Mouse (Mus musculus) cerebellum, adult 9-10 months (tissue): ENCODE results near the gene Ppme1.

ENCODE experiments used
- DNase-seq: peaks from one replicate; pipeline ENCODE4 v3.0.0; 2022

Ppme1 gene

GRCm38 (mm10) chr7:100371495-100372451, at the start of gene Ppme1, which contains the start of gene C2cd3:
Gene Ppme1, minus strand, starts transcription at chr7:100372307.
Gene C2cd3, plus strand, starts transcription at chr7:100372233.
- DNase-seq, result peak; percentile 100

GRCm38 (mm10) chr7:100408684-100409083, 36.6 kb upstream of the Ppme1 start:
- DNase-seq, result no peak

- DNase-seq, result no peak
Observed at GRCm38 (mm10) chr7:100407677-100408076, 35.6 kb upstream of the Ppme1 start.

GRCm38 (mm10) chr7:100402715-100403114, 30.6 kb upstream of the Ppme1 start:
- DNase-seq, result no peak

GRCm38 (mm10) chr7:100400899-100401539, 28.9 kb upstream of the Ppme1 start:
- DNase-seq, result no peak

GRCm38 (mm10) chr7:100399231-100399913, 27.3 kb upstream of the Ppme1 start:
- DNase-seq, result no peak

- DNase-seq, result no peak
Observed at GRCm38 (mm10) chr7:100392265-100392664, 20.2 kb upstream of the Ppme1 start.

GRCm38 (mm10) chr7:100390166-100390565, 18.1 kb upstream of the Ppme1 start:
- DNase-seq, result no peak

GRCm38 (mm10) chr7:100388174-100388573, 16.1 kb upstream of the Ppme1 start:
- no peak for DNase-seq

GRCm38 (mm10) chr7:100383207-100383606, 11.1 kb upstream of the Ppme1 start:
- DNase-seq, result no peak

GRCm38 (mm10) chr7:100381161-100381560, 9.1 kb upstream of the Ppme1 start:
- DNase-seq, result no peak

- DNase-seq, result no peak
Observed at GRCm38 (mm10) chr7:100378257-100378656, 6.2 kb upstream of the Ppme1 start.

- DNase-seq, result peak; percentile 50
Observed at GRCm38 (mm10) chr7:100372452-100372980, 409 bp upstream of the Ppme1 start.

GRCm38 (mm10) chr7:100364888-100365287, 7.2 kb downstream of the Ppme1 start:
- no peak for DNase-seq

- no peak for DNase-seq
Observed at GRCm38 (mm10) chr7:100363162-100363561, 8.9 kb downstream of the Ppme1 start.

- no peak for DNase-seq
Observed at GRCm38 (mm10) chr7:100357856-100358255, 14.3 kb downstream of the Ppme1 start.

- no peak for DNase-seq
Observed at GRCm38 (mm10) chr7:100356768-100357167, 15.3 kb downstream of the Ppme1 start.

GRCm38 (mm10) chr7:100356324-100356723, 15.8 kb downstream of the Ppme1 start:
- no peak for DNase-seq

GRCm38 (mm10) chr7:100354984-100355383, 17.1 kb downstream of the Ppme1 start:
- DNase-seq, result no peak

- no peak for DNase-seq
Observed at GRCm38 (mm10) chr7:100335921-100336320, 36.2 kb downstream of the Ppme1 start.

- DNase-seq, result no peak
Observed at GRCm38 (mm10) chr7:100331269-100331668, 40.8 kb downstream of the Ppme1 start.

- no peak for DNase-seq
Observed at GRCm38 (mm10) chr7:100328636-100329035, 43.5 kb downstream of the Ppme1 start.

GRCm38 (mm10) chr7:100327514-100327913, 44.6 kb downstream of the Ppme1 start:
- DNase-seq, result no peak
